Mouse (Mus musculus) testis, adult 2 months (tissue): ENCODE data around the gene Itga11.

Experiments used
- CTCF ChIP-seq: fragments of 200-500 bp; IDR thresholded peaks from 2 replicates; pipeline ENCODE4 v1.5.1; 2012; ENCODE audit warnings: low read depth, mild to moderate bottlenecking, inconsistent platforms, low read length, moderate library complexity; ENCODE audit not compliant: control insufficient read depth, insufficient read depth, insufficient replicate concordance
- POLR2A ChIP-seq: fragments of 200-500 bp; IDR thresholded peaks from 2 replicates; pipeline ENCODE4 v1.6.1; 2012; ENCODE audit warnings: low read depth, mild to moderate bottlenecking, inconsistent platforms, low read length, moderate library complexity; ENCODE audit not compliant: control insufficient read depth

DNA sequence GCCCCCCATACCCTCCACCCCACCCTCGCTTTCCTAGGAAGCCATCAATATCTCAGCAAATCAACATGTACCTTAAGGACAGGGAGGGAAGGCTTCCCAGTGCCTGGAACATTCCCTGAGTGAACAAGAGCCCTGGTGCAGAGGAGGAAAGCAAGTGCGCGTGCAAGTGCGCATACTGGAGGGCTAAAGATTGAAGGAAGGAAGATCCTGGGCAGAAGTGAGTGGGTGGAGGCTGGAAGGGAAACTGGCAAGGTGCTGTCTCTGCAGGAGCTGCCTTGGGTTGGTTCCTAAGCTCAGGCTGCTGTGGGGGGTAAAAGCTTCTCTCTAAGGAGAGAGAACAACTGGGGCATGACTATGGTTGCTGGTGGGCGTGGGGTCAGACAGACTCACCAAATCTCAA is 32.4 kb downstream of the Itga11 start:
- TF ChIP-seq CTCF = no peak
- TF ChIP-seq POLR2A = no peak
